Mouse (Mus musculus) thymus, adult 2 months (tissue): ENCODE measurements around the gene Egfl8.

Experiments
- CTCF ChIP-seq: fragments of 200-500 bp; IDR thresholded peaks from 2 replicates; pipeline ENCODE4 v1.5.1; 2012; ENCODE audit warnings: mild to moderate bottlenecking, control low read depth, low read length, moderate library complexity, borderline replicate concordance; ENCODE audit not compliant: control insufficient read depth, poor library complexity, insufficient read depth; ENCODE audit errors: extremely low read depth
- POLR2A ChIP-seq: fragments of 200-500 bp; IDR thresholded peaks from 2 replicates; pipeline ENCODE4 v1.6.1; 2012; ENCODE audit warnings: mild to moderate bottlenecking, low read length, control low read depth, moderate library complexity; ENCODE audit not compliant: control insufficient read depth, poor library complexity, insufficient read depth; ENCODE audit errors: extremely low read depth

GRCm38 (mm10) chr17:34637459-34637858, 21.7 kb upstream of the Egfl8 start:
- TF ChIP-seq CTCF (no peak), POLR2A (no peak)
